Mouse (Mus musculus) embryonic facial prominence, embryonic 12.5 days (tissue): ENCODE measurements around the gene Gm17581. TPM values are rescaled to one million over a fixed set of nuclear protein-coding genes. Genes with fewer than 3 reads are reported as not detected.

Experiments used
- ATAC-seq: fragments of 200-750 bp; cut with Nextera tagmentation; 2 replicates; pipeline ENCODE4 v1.8.0; 2017; ENCODE audit not compliant: insufficient number of reproducible peaks, insufficient read depth, low FRiP score, low TSS enrichment
- H3K27ac ChIP-seq: fragments of 300-500 bp; sonication (generic); 2 replicates; pipeline ENCODE4 v1.5.1; 2016; ENCODE audit warnings: mild to moderate bottlenecking
- H3K27me3 ChIP-seq: fragments of 300-500 bp; sonication (generic); 2 replicates; pipeline ENCODE4 v1.6.1; 2016; ENCODE audit warnings: mild to moderate bottlenecking, moderate library complexity
- H3K36me3 ChIP-seq: fragments of 300-500 bp; sonication (generic); 2 replicates; pipeline ENCODE4 v1.6.1; 2016; ENCODE audit warnings: mild to moderate bottlenecking
- H3K4me1 ChIP-seq: fragments of 300-500 bp; sonication (generic); 2 replicates; pipeline ENCODE4 v1.6.1; 2016
- H3K4me2 ChIP-seq: fragments of 300-500 bp; sonication (generic); replicated peaks from 2 replicates; pipeline ENCODE4 v1.6.1; 2016; ENCODE audit warnings: mild to moderate bottlenecking, moderate library complexity
- H3K4me3 ChIP-seq: fragments of 300-500 bp; sonication (generic); 2 replicates; pipeline ENCODE4 v1.5.1; 2016; ENCODE audit warnings: mild to moderate bottlenecking
- H3K9ac ChIP-seq: fragments of 300-500 bp; sonication (generic); 2 replicates; pipeline ENCODE4 v1.6.1; 2016; ENCODE audit warnings: mild to moderate bottlenecking, moderate library complexity
- H3K9me3 ChIP-seq: fragments of 300-500 bp; sonication (generic); 2 replicates; pipeline ENCODE4 v1.6.1; 2016; ENCODE audit warnings: mild to moderate bottlenecking, moderate library complexity
- WGBS: fragments of 180-500 bp; shearing (Covaris S2); methylation state at CpG from one replicate; pipeline ENCODE4 v1.1.7; 2016; 5-methylcytosine and 5-hydroxymethylcytosine counted together
- polyA plus RNA-seq: library from polyadenylated mRNA; unstranded; fragments of >200 nt; fragmentation: Nextera tagmentation; extraction: Ambion mirVana; gene quantifications from 2 replicates; pipeline ENCODE4 v1.2.1, GENCODE M21; 2016

Gm17581 gene
- polyA plus RNA-seq, 1 experiment from 2014 or later: not detected

DNA sequence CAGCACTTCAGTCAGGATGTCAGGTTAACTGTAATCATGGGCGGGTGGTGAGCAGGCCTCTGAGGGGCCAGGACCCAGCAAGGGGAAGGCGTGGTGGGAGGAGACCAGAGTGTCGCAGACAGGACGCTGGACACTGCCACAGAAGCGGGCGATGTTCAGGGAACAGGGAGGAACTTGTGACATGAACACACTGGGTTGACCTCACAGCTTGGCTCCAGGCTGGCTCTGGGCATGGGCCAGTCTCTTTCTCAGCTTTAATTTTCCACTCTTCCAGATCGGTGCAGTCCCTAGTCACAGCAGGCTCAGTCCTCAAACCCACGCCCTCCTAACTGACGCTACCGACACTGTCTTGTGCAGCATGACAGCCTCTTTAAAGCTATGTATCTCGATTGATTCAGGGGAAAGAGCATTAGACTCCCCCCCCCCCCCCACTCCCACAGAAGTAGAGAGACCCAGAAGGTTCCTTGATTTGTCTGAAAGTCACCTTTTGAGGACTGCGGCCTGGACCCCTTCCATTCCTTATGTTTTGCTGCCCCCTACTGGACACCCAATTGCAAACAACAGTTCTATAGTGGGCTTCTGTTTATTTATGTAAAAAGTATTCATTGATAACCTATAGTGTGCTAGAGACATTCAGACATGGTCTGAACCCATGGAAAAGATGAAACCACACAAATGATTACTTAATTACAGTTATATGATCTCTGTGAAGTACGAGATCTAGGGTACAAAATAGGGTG lies 29.2 kb upstream of the Gm17581 start:
- H3K27me3 ChIP-seq: peaks cover 7% of the 10 kb centered on the region; the same call in 1 of the 2 replicates
- no peaks in the 10 kb centered on the region for H3K9me3 ChIP-seq
- 51% methylated on average over 13 of the region's 13 CpGs for WGBS
- no peak for ATAC-seq
- no peak overlapping the region for H3K4me3 ChIP-seq
- no peaks in the 10 kb centered on the region for H3K4me1 ChIP-seq
- H3K9ac ChIP-seq: peak overlapping the region; percentile 30; the same call in 1 of the 2 replicates
- H3K4me2 ChIP-seq: no peak overlapping the region
- no peaks in the 10 kb centered on the region for H3K36me3 ChIP-seq
- no peak overlapping the region for H3K27ac ChIP-seq

DNA sequence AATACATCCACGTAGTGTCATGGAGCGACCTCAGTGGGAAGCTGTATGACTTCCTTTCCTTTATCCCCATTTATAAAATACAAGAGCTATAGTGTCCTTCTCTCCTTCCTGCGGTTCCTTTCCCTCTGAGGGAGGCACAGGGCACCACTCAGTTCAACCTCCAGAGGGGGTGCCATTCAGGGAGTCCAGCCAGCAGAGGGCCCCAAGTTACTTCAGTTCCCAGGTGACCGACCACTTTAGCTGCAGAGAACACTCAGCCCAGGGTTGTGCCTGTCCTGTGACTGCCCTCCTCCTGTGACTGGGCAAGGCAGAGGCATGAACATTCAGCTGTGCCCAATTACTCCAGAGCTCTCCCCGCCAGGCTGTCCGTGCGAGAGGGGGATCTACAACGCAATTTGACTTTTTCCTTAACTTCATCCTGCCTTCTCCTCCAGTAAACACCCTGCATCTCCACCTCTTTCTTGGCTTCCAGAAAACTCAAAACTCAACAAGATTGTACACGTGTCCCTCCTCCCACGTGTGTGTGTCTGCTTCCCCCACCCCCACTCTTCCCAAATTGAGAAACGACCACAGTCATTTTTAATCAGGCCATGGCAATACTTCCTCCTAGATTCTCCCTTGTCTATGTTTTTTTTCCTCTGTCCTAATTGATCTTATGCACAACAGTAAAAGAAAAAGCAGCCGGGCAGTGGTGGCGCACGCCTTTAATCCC lies 21.3 kb upstream of the Gm17581 start:
- Histone ChIP-seq H3K36me3 (no peaks in the 10 kb centered on the region), H3K9ac (no peak overlapping the region), H3K27me3 (0 out of 2 replicates have a peak, but pooled peaks cover 2% of the 10 kb centered on the region), H3K4me1 (no peaks in the 10 kb centered on the region), H3K27ac (no peak overlapping the region), H3K4me3 (no peak overlapping the region), H3K9me3 (no peaks in the 10 kb centered on the region), H3K4me2 (no peak overlapping the region)
- WGBS: 52% methylated on average over 14 of the region's 14 CpGs
- ATAC-seq: no peak

DNA sequence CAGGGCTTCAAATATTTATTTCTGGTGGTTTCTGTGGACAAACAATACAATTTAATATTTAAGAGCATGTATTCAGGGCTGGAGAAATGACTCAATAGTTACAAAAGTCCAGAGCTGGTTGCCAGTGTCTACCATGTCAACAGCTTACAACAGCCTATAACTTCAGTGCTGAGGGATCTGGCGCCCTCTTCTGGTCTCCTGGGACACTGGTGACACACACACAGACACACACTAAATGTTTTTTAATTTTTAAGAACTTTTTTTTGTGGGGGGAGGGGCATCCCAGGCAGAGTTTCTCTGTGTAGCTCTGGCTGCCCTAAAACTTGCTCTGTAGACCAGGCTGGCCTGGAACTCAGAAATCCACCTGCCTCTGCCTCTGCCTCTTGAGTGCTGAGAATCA lies 20.1 kb upstream of the Gm17581 start:
- no peak overlapping the region for H3K27ac ChIP-seq
- no peak overlapping the region for H3K9ac ChIP-seq
- ATAC-seq: no peak
- 0 out of 2 replicates have a peak, but pooled peaks cover 5% of the 10 kb centered on the region for H3K4me1 ChIP-seq
- H3K4me3 ChIP-seq: no peak overlapping the region
- H3K9me3 ChIP-seq: no peaks in the 10 kb centered on the region
- 0 out of 2 replicates have a peak, but pooled peaks cover 2% of the 10 kb centered on the region for H3K27me3 ChIP-seq
- WGBS: 0% methylated on average over 1 of the region's 1 CpGs
- H3K4me2 ChIP-seq: no peak overlapping the region
- H3K36me3 ChIP-seq: no peaks in the 10 kb centered on the region

DNA sequence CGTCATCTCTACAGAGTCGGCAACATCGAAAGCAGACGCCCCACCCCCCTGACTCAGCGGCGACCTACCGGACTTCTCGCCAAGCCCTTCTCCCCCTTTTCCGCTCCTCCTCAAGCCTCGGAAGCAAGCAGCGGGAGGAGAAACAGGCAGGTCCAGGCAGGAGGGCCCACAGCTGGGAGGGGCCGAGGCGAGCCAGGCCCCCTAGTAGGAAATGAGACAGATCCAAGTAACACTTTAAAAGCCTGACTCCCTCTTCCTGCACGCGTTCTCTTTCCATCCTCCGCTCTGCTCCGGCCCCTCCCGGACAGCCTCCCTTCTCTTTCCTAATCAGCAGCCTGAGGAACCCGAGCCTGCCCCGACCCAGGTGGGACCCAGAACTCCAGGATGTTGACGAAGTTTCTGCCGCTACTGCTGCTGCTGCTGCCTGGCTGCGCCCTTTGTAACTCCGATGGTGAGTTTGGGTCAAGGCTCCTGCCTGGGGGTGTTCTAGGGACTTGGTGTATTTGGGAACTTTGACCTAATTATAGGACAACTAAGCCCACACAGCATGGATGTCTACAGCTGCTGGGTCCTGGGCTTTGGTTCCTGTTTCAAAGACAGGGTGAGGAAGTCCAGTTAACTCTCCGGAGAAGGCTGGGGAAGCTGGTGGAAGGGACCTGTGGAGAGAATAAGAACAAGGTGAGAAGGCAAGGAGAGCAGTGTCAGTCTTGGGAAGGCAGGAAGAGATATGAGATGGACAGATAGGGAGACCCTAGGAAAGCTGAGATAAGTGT lies 15.5 kb upstream of the Gm17581 start, which contains the start of gene Procr:
Gene Procr, plus strand, starts transcription at position 104 of the 773 bp plus-strand sequence.
- H3K9ac ChIP-seq: peak within 1 kb of the TSS; percentile 35
- 0 out of 2 replicates have a peak, but pooled peaks cover 5% of the 10 kb centered on the region for H3K4me1 ChIP-seq
- H3K4me3 ChIP-seq: peak within 1 kb of the TSS; percentile 33
- peak within 1 kb of the TSS; percentile 73 for H3K4me2 ChIP-seq
- WGBS: 2% methylated on average over 25 of the region's 25 CpGs
- 0 out of 2 replicates have a peak, but pooled peaks have one; percentile 10 for ATAC-seq
- H3K9me3 ChIP-seq: no peaks in the 10 kb centered on the region
- no peak within 1 kb of the TSS for H3K27ac ChIP-seq
- no peaks in the 10 kb centered on the region for H3K36me3 ChIP-seq
- H3K27me3 ChIP-seq: 0 out of 2 replicates have a peak, but pooled peaks cover 2% of the 10 kb centered on the region

DNA sequence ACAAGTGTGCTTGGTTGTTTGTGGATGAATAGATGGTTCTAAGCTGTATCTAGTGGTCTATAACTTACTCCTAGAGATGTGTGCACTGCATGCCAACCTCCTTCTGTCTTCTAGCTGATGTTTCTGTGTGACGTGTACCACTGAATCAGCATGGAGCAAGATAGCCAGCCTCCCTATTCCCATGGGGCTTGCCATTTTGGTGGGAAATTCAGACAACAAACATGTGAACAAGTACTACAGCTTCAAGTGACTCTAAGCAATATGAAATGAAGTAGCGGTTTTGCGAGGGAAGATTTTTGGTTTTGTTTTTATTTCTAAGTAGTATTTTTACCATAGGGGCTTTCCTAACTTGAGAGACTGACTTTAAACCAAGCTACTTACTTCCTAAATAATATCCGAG lies 13.7 kb upstream of the Gm17581 start:
- Histone ChIP-seq H3K27ac (no peak overlapping the region), H3K9ac (no peak overlapping the region), H3K4me1 (0 out of 2 replicates have a peak, but pooled peaks cover 5% of the 10 kb centered on the region), H3K9me3 (no peaks in the 10 kb centered on the region), H3K27me3 (0 out of 2 replicates have a peak, but pooled peaks cover 2% of the 10 kb centered on the region), H3K4me3 (no peak overlapping the region), H3K36me3 (no peaks in the 10 kb centered on the region), H3K4me2 (no peak overlapping the region)
- no peak for ATAC-seq
- WGBS: 86% methylated on average over 4 of the region's 4 CpGs

DNA sequence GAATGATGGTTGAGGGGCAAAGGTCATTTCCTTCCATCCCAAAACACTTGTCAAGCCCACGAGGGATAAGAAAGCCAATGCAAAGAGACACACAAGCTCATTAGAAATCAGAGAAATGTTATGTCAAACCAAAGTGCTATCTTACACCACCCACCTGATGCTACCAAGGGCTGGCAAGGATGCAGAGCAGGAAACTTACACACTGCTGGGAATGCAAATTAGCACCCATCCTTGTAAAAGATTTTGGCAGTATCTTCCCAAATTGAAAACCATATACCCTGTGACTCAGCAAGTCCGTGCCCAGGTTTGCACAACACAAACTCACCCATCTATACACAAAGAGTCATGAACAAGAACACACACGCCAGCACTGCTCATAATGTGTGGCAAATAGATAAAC lies 9.8 kb upstream of the Gm17581 start:
- H3K4me2 ChIP-seq: no peak overlapping the region

DNA sequence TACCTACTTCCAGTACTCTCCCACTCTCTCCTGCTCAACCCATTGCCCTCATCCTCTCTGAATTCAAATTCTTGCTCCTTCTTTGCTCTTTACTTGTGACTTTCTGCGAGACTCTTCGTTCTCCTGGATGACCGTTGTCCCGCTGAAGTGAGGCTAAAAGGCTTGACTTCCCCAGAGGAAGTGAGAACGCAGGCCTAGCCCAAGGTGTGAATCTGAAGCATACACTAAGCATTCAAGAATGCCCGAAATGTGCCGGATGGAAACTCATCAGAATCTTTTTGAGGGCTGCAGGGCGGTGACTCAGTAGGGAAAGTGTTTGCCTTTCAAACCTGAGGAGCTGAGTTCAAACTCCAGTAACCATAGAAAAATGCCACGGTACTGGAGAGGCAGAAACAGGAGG lies 7.7 kb upstream of the Gm17581 start:
- Histone ChIP-seq H3K9ac (no peak overlapping the region), H3K27ac (no peak overlapping the region), H3K27me3 (no peaks in the 10 kb centered on the region), H3K4me3 (no peak overlapping the region), H3K9me3 (no peaks in the 10 kb centered on the region), H3K4me2 (no peak overlapping the region), H3K36me3 (no peaks in the 10 kb centered on the region), H3K4me1 (no peaks in the 10 kb centered on the region)
- no peak for ATAC-seq
- 92% methylated on average over 9 of the region's 9 CpGs for WGBS

More for the DNA sequence above, 9.8 kb upstream of the Gm17581 start:
- Histone ChIP-seq H3K4me1 (no peaks in the 10 kb centered on the region), H3K27ac (no peak overlapping the region), H3K36me3 (no peaks in the 10 kb centered on the region), H3K9ac (no peak overlapping the region), H3K9me3 (no peaks in the 10 kb centered on the region), H3K27me3 (no peaks in the 10 kb centered on the region), H3K4me3 (no peak overlapping the region)
- 60% methylated on average over 3 of the region's 3 CpGs for WGBS
- ATAC-seq: no peak

DNA sequence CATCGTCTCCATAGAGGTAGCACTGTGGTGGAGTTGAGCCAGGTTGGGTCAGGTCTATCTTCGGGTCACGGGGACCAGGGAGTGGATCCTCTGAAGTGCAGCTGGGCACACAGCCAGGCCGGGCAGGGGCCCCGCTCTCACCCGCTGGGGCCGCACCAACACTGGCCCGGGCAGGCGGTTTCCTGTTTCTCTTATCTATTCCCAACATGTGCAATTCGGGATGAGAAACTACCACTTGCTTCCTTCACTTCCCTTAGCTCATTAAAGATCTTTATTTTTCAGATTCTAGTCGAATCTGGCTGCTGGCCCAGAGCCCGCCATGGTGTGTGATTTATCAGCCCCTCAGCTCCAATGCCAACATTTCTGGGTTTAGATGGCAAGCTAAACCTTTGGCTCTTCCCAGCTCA lies 7.3 kb upstream of the Gm17581 start:
- 77% methylated on average over 12 of the region's 12 CpGs for WGBS
- Histone ChIP-seq H3K4me1 (no peaks in the 10 kb centered on the region), H3K9ac (no peak overlapping the region), H3K4me3 (no peak overlapping the region), H3K27ac (no peak overlapping the region), H3K9me3 (no peaks in the 10 kb centered on the region), H3K27me3 (no peaks in the 10 kb centered on the region), H3K4me2 (no peak overlapping the region), H3K36me3 (no peaks in the 10 kb centered on the region)
- ATAC-seq: no peak; the same call in 1 of the 2 replicates

DNA sequence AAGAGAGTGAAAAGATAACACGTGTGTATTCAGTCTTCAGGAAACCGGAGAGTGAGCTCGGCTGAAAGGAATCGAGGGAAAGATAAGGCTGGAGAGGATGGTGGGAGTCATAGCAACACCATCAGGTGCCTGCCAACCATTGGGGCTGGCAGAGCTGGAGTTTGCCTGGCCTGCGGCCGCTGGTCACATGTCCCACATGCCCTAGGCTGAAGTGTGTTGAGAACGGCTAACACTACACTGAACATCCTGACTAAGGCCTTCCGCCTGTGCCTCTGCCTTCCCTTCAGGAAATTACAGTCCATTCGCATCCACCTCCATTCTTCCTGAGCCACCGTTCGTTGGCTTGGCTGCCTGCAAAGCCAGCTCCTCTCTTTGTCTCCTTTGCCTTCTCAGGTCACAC lies 6.5 kb upstream of the Gm17581 start:
- H3K9ac ChIP-seq: no peak overlapping the region
- no peaks in the 10 kb centered on the region for H3K9me3 ChIP-seq
- ATAC-seq: no peak
- 79% methylated on average over 11 of the region's 11 CpGs for WGBS
- H3K4me1 ChIP-seq: no peaks in the 10 kb centered on the region
- no peak overlapping the region for H3K4me2 ChIP-seq
- H3K4me3 ChIP-seq: no peak overlapping the region
- no peaks in the 10 kb centered on the region for H3K27me3 ChIP-seq
- H3K36me3 ChIP-seq: no peaks in the 10 kb centered on the region
- no peak overlapping the region for H3K27ac ChIP-seq

DNA sequence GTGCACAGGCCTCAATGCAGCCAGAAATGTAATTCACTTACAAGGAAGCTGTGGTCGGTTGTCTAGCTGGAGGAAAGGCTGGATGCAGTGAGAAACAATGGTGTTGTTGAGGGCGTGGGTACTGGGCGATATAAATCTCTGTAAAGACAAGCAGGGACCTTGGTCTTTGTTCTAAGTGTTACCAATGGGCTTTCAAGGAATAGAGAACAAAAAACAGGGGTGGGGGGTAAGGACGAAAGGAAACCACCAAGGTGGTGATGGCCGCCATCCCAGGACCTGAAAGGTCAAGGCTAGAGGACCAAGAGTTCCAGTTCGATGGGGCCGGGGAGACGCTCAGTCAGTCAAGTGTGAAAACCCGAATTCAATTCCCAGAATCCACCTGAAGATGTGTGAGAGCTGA lies 2.1 kb upstream of the Gm17581 start:
- H3K4me2 ChIP-seq: no peak overlapping the region
- no peak overlapping the region for H3K27ac ChIP-seq
- no peaks in the 10 kb centered on the region for H3K36me3 ChIP-seq
- ATAC-seq: no peak
- H3K9ac ChIP-seq: no peak overlapping the region
- no peaks in the 10 kb centered on the region for H3K4me1 ChIP-seq
- H3K9me3 ChIP-seq: no peaks in the 10 kb centered on the region
- no peaks in the 10 kb centered on the region for H3K27me3 ChIP-seq
- whole genome bisulfite sequencing: 77% methylated on average over 9 of the region's 9 CpGs
- no peak overlapping the region for H3K4me3 ChIP-seq

DNA sequence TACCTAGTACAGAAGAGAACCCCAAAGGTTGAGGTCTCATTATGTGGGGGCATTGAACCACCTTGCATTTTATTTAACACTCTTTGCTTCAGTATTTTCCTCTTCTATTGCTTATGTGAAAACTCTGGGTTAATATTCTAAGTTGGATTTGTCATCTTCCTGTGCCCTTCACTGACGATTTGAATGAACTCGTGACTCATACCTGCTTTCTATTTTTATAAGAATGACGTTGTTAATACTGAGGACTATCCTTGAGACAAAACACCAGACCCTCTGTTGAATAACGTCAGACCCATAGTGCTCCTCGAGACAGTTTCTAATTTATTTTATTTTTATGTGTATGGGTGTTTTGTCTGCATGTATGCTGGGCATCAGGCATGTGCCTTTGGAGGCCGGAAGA lies 1.3 kb upstream of the Gm17581 start:
- Histone ChIP-seq H3K9me3 (no peaks in the 10 kb centered on the region), H3K4me3 (no peak overlapping the region), H3K27me3 (no peaks in the 10 kb centered on the region), H3K27ac (no peak overlapping the region), H3K4me2 (no peak overlapping the region), H3K9ac (no peak overlapping the region), H3K36me3 (no peaks in the 10 kb centered on the region), H3K4me1 (no peaks in the 10 kb centered on the region)
- WGBS: 81% methylated on average over 6 of the region's 6 CpGs
- no peak for ATAC-seq
